Mouse (Mus musculus) urinary bladder, postnatal 25 days (tissue): ENCODE measurements at regions not wholly inside any gene's neighbourhood (a gene's known extent, or its start where the extent isn't known, plus 50 kb on each side); places are given as distances from the start of the nearest gene placed in this dataset.

Experiments
- DNase-seq: peaks from one replicate; pipeline ENCODE4 v3.0.0; 2022; ENCODE audit warnings: low spot score

GRCm38 (mm10) chr7:135767493-135767892, 51.3 kb upstream of the Mki67 start:
- DNase-seq: no peak

GRCm38 (mm10) chr7:135768064-135768463, 51.9 kb upstream of the Mki67 start:
- DNase-seq: no peak

GRCm38 (mm10) chr7:135768592-135768991, 52.4 kb upstream of the Mki67 start:
- DNase-seq: peak; percentile 84

- no peak for DNase-seq
Measured at GRCm38 (mm10) chr7:135769082-135769673, 53.0 kb upstream of the Mki67 start.

GRCm38 (mm10) chr7:135770051-135770450, 53.9 kb upstream of the Mki67 start:
- DNase-seq: no peak

GRCm38 (mm10) chr7:135775832-135776433, 59.8 kb upstream of the Mki67 start:
- DNase-seq: no peak

- DNase-seq: no peak
Measured at GRCm38 (mm10) chr7:135790167-135790566, 74.0 kb upstream of the Mki67 start.

- DNase-seq: peak; percentile 55
Measured at GRCm38 (mm10) chr7:135790978-135791377, 74.8 kb upstream of the Mki67 start.

- DNase-seq: no peak
Measured at GRCm38 (mm10) chr7:135791953-135792690, 76.0 kb upstream of the Mki67 start.

GRCm38 (mm10) chr7:135792918-135793317, 76.8 kb upstream of the Mki67 start:
- no peak for DNase-seq

- no peak for DNase-seq
Measured at GRCm38 (mm10) chr7:135794238-135794637, 78.1 kb upstream of the Mki67 start.

GRCm38 (mm10) chr7:135794679-135795078, 78.5 kb upstream of the Mki67 start:
- no peak for DNase-seq

- no peak for DNase-seq
Measured at GRCm38 (mm10) chr7:135798441-135798840, 82.3 kb upstream of the Mki67 start.

GRCm38 (mm10) chr7:135802598-135803121, 86.5 kb upstream of the Mki67 start:
- no peak for DNase-seq

GRCm38 (mm10) chr7:135804730-135805129, 88.6 kb upstream of the Mki67 start:
- no peak for DNase-seq

GRCm38 (mm10) chr7:135806139-135806538, 90.0 kb upstream of the Mki67 start:
- DNase-seq: no peak

- no peak for DNase-seq
Measured at GRCm38 (mm10) chr7:135806673-135807072, 90.5 kb upstream of the Mki67 start.

GRCm38 (mm10) chr7:135809167-135809566, 93.0 kb upstream of the Mki67 start:
- DNase-seq: no peak

GRCm38 (mm10) chr7:135809751-135810379, 93.7 kb upstream of the Mki67 start:
- DNase-seq: no peak

GRCm38 (mm10) chr7:135810971-135811370, 94.8 kb upstream of the Mki67 start:
- no peak for DNase-seq

- DNase-seq: no peak
Measured at GRCm38 (mm10) chr7:135813616-135814015, 97.5 kb upstream of the Mki67 start.

- no peak for DNase-seq
Measured at GRCm38 (mm10) chr7:135816191-135816590, 100.0 kb upstream of the Mki67 start.

GRCm38 (mm10) chr7:135817868-135818267, 101.7 kb upstream of the Mki67 start:
- no peak for DNase-seq
